Mouse (Mus musculus) kidney, adult 2 months (tissue): ENCODE results near the gene Ckap2l.

ENCODE experiments used
- CTCF ChIP-seq: fragments of 200-500 bp; conservative IDR thresholded peaks from 2 replicates; pipeline ENCODE4 v1.5.1; 2011; ENCODE audit warnings: low read depth, mild to moderate bottlenecking, control low read depth, low read length, moderate library complexity, mixed read lengths; ENCODE audit not compliant: insufficient read depth, insufficient read length
- POLR2A ChIP-seq: fragments of 200-500 bp; IDR thresholded peaks from one replicate; pipeline ENCODE4 v1.6.1; 2011; ENCODE audit warnings: low read depth, low read length, control low read depth

DNA sequence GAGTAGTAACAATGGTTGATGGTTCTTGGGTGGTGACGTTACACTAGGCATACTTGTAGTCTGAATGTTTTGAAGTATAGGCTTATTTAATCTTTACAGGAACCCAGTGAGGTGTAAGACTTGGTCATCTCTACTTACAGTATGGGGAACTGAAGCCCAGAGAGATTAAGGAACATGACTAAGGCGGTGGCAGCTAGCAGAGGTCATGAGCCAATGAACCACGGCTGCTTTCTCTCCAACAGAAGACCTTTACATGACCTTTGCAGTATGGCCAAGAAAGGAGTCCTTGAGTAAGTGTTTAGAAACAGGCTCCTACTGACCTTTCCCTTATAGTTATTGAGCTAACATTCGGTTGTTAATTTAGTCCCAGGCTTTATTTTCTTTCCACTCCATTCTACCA, 9.0 kb upstream of the Ckap2l start:
- no peak for TF ChIP-seq POLR2A
- TF ChIP-seq CTCF = no peak
